Mouse (Mus musculus) brain, embryonic 14.5 days (tissue): ENCODE measurements around the gene Il21.

ENCODE experiments used
- CTCF ChIP-seq: fragments of 200-500 bp; IDR thresholded peaks from 2 replicates; pipeline ENCODE4 v1.5.1; 2012; ENCODE audit warnings: inconsistent platforms, mild to moderate bottlenecking, moderate library complexity, borderline replicate concordance; ENCODE audit not compliant: insufficient read depth, insufficient read length; ENCODE audit errors: extremely low read depth
- POLR2A ChIP-seq: fragments of 200-500 bp; IDR thresholded peaks from 2 replicates; pipeline ENCODE4 v1.6.1; 2012; ENCODE audit warnings: mild to moderate bottlenecking, inconsistent platforms, borderline replicate concordance; ENCODE audit not compliant: poor library complexity, insufficient read depth, insufficient read length, severe bottlenecking; ENCODE audit errors: extremely low read depth

DNA sequence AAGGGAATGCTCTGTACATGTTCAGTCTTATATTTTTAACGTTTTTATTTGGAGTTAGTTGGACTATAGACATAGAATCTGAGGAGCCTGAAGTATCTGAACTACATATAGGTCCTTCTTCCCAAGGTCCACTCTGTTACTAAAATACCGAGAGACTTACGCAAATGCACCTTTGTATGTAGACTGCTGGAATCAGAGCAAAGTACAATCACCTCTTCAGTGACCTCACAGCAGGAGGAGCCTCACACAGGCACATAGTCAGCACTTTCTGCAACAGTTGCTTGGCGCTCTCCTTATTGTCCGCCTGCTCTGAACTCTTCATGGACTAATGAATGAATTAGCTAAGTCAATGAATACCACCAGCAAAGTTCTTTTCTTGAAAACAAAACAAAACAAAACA lies 34.1 kb downstream of the Il21 start:
- TF ChIP-seq CTCF, result no peak
- no peak for TF ChIP-seq POLR2A
